Comparison of ENCODE assay signal across 16 mouse cellular contexts in genomic region chr9:69110301-69110674, GRCm38 (mm10).
DNase-seq lines count a peak whose midpoint lies in the region; ATAC-seq and TF ChIP-seq lines count a peak whose summit lies in the region.
"Had no signal": no experiment of that assay in that cellular context is flagged by ENCODE, and none has a peak within 500 bp of the region (broad histone marks: within the 10 kb centered on the region; RNA-seq: fewer than 3 reads in every experiment).

No protein-coding gene starts in this region.

- H3K4me3 ChIP-seq in liver, adult 2 months (ENCODE audit: insufficient read depth, low read depth, low read length): no peak overlapping the region
- H3K4me3 ChIP-seq in liver, postnatal 0 days (ENCODE audit: low read depth, low read length): no peak overlapping the region
- H3K4me3 ChIP-seq: heart, embryonic 12.5 days; hindbrain, embryonic 10.5 days; lung, embryonic 15.5 days; neural tube, embryonic 13.5 days had no signal

- H3K9ac ChIP-seq in liver, adult 2 months (ENCODE audit: low read depth, low read length): peak overlapping the region; percentile 55; the same call in 1 of the 2 replicates
- no peak overlapping the region for H3K9ac ChIP-seq in liver, postnatal 0 days (replicated peaks)
- H3K9ac ChIP-seq: heart, embryonic 12.5 days; lung, embryonic 15.5 days; neural tube, embryonic 13.5 days had no signal

- peaks cover 13% of the 10 kb centered on the region for H3K4me1 ChIP-seq in liver, adult 2 months (ENCODE audit: control insufficient read depth, insufficient read depth, low read length)
- peaks cover 10% of the 10 kb centered on the region for H3K4me1 ChIP-seq in liver, postnatal 0 days (ENCODE audit: insufficient read depth)
- H3K4me1 ChIP-seq: heart, embryonic 12.5 days; lung, embryonic 15.5 days; neural tube, embryonic 13.5 days had no signal

- H3K79me2 ChIP-seq in liver, adult 2 months (ENCODE audit: control insufficient read depth, insufficient read depth, low read length): no peaks in the 10 kb centered on the region

- peak overlapping the region; percentile 99 for H3K27ac ChIP-seq in liver, adult 2 months (replicated peaks; ENCODE audit: insufficient read depth, low read depth, low read length)
- peak overlapping the region; percentile 90 for H3K27ac ChIP-seq in liver, postnatal 0 days (ENCODE audit: low read depth)
- H3K27ac ChIP-seq: hindbrain, embryonic 10.5 days; lung, embryonic 15.5 days; neural tube, embryonic 13.5 days; stomach, postnatal 0 days had no signal

- DNase-seq in adrenal gland, postnatal 14 days: peak; percentile 18
- DNase-seq in adrenal gland, postnatal 25 days: no peak
- DNase-seq in liver, adult 2 months (ENCODE audit: extremely low read depth, low read depth, low spot score): peak; percentile 98
- DNase-seq in liver: no peak
- peak; percentile 88 to 93 for DNase-seq in kidney, adult 8-10 months
- DNase-seq in liver, postnatal 0 days: peak; percentile 50
- no peak for DNase-seq in frontal cortex, postnatal 14 days (ENCODE audit: low spot score in 2 of 2)
- DNase-seq in embryo, embryonic 10 days (ENCODE audit: low spot score): no peak
- DNase-seq: layer of hippocampus, adult 9-11 months; retina, postnatal 1 day; spleen, adult 18-20 months had no signal

- WGBS in liver, adult 2 months: 21% methylated on average over 5 of the region's 5 CpGs
- 50% methylated on average over 5 of the region's 5 CpGs for WGBS in liver, postnatal 0 days (ENCODE audit: insufficient replicate concordance)

- peak; percentile 97 for ATAC-seq in liver, postnatal 0 days

- TF ChIP-seq CTCF in liver, adult 2 months (IDR thresholded peaks at IDR 0.05; ENCODE audit: low read depth, low read length): no peak
- no peak for TF ChIP-seq CTCF in liver, postnatal 0 days (IDR thresholded peaks at IDR 0.05; ENCODE audit: low read depth)

- H3K36me3 ChIP-seq in liver, adult 2 months (ENCODE audit: control insufficient read depth, insufficient read depth, low read length): no peaks in the 10 kb centered on the region
- no peaks in the 10 kb centered on the region for H3K36me3 ChIP-seq in liver, postnatal 0 days (replicated peaks; ENCODE audit: insufficient read depth, low read length)
- H3K36me3 ChIP-seq: heart, embryonic 12.5 days; hindbrain, embryonic 10.5 days; lung, embryonic 15.5 days; neural tube, embryonic 13.5 days had no signal

- H3K4me2 ChIP-seq in liver, postnatal 0 days (ENCODE audit: low read depth, low read length): no peak overlapping the region
- H3K4me2 ChIP-seq: heart, embryonic 12.5 days; lung, embryonic 15.5 days; neural tube, embryonic 13.5 days had no signal

- H3K27me3 ChIP-seq in liver, adult 2 months (ENCODE audit: control insufficient read depth, insufficient read depth, low read length): no peaks in the 10 kb centered on the region
- H3K27me3 ChIP-seq in liver, postnatal 0 days (ENCODE audit: insufficient read depth, low read length): no peaks in the 10 kb centered on the region
- H3K27me3 ChIP-seq: lung, embryonic 15.5 days had no signal

- TF ChIP-seq POLR2A in liver, adult 2 months (IDR thresholded peaks at IDR 0.05; ENCODE audit: extremely low read depth, insufficient read depth, low read length): no peak

- H3K9me3 ChIP-seq in liver, postnatal 0 days (ENCODE audit: low read length): no peaks in the 10 kb centered on the region
- H3K9me3 ChIP-seq: heart, embryonic 12.5 days; hindbrain, embryonic 10.5 days; lung, embryonic 15.5 days; neural tube, embryonic 13.5 days had no signal

- TF ChIP-seq EP300 in liver, postnatal 0 days (IDR thresholded peaks at IDR 0.05; ENCODE audit: low read depth): peak; percentile 56; the same call in 1 of the 2 replicates

Comparison
In these comparisons a context has a peak if more than half of its experiments do, and no peak if none do; other contexts are left out.
1. DNase-seq: peak in adrenal gland, postnatal 14 days (single experiment), liver, adult 2 months (single experiment), kidney, adult 8-10 months (2 of 2) and liver, postnatal 0 days (single experiment); none in adrenal gland, postnatal 25 days (single experiment), liver (single experiment), frontal cortex, postnatal 14 days (0 of 2) and embryo, embryonic 10 days (single experiment).